8 mouse cellular contexts compared by ENCODE assay signal in the genomic region with DNA sequence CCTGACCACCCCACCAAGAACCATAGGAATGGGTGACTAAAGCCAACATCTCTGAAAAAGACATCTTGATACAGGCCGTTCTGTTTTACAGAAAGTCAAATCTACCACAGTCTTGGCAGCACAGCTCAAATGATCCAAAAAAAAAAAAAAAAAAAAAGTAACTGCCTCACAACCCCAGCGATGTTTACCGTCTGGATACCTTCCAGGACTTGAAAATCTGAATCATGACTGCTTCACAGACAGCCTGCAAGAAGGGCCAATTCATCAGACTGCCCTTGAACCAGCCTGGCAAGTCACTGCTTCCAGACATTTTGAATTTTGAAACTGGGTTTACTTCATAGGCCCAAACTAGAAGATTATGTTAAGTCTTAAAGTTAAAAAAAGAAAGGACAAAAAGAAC. TPM values are rescaled to one million over a fixed set of nuclear protein-coding genes. Genes with fewer than 3 reads are reported as not detected.
DNase-seq lines count a peak whose midpoint lies in the region; ATAC-seq and TF ChIP-seq lines count a peak whose summit lies in the region.

No protein-coding gene starts in this region.

- peak overlapping the region; percentile 23 for H3K9ac ChIP-seq in kidney, embryonic 16.5 days (replicated peaks; ENCODE audit: low read length)
- H3K9ac ChIP-seq in hindbrain, embryonic 14.5 days = no peak overlapping the region
- H3K9ac ChIP-seq in midbrain, embryonic 12.5 days (replicated peaks) = no peak overlapping the region

- H3K36me3 ChIP-seq in kidney, embryonic 16.5 days (ENCODE audit: insufficient read depth, low read length) = no peaks in the 10 kb centered on the region
- H3K36me3 ChIP-seq in hindbrain, embryonic 14.5 days (replicated peaks; ENCODE audit: control insufficient read depth, insufficient read depth) = peaks cover 3% of the 10 kb centered on the region; the same call in 1 of the 2 replicates
- no peaks in the 10 kb centered on the region; the same call in 1 of the 2 replicates for H3K36me3 ChIP-seq in midbrain, embryonic 12.5 days

- no peak for ATAC-seq in kidney, embryonic 16.5 days (ENCODE audit: low FRiP score, low TSS enrichment)
- ATAC-seq in hindbrain, embryonic 14.5 days (ENCODE audit: low FRiP score) = no peak
- no peak for ATAC-seq in midbrain, embryonic 12.5 days (ENCODE audit: low FRiP score, low read depth)
- no peak for ATAC-seq in erythroid progenitor cell, adult 5-6 weeks (replicated peaks; ENCODE audit: low FRiP score, poor library complexity, severe bottlenecking)

- WGBS in kidney, embryonic 16.5 days = 10% methylated on average over 3 of the region's 3 CpGs
- 35% methylated on average over 3 of the region's 3 CpGs for WGBS in hindbrain, embryonic 14.5 days
- WGBS in midbrain, embryonic 12.5 days = 33% methylated on average over 3 of the region's 3 CpGs

- DNase-seq in kidney, postnatal 25 days = no peak
- peak; percentile 80 for DNase-seq in brain, embryonic 14.5 days (ENCODE audit: low read depth)
- no peak for DNase-seq in hindbrain, embryonic 14.5 days (ENCODE audit: low spot score)
- no peak for DNase-seq in gastrocnemius, postnatal 4 days (ENCODE audit: low spot score in 2 of 2)
- DNase-seq in left cerebral cortex, adult 9 months (ENCODE audit: low spot score in 2 of 2) = no peak

- no peaks in the 10 kb centered on the region for H3K27me3 ChIP-seq in kidney, embryonic 16.5 days (ENCODE audit: insufficient read depth, low read length)
- H3K27me3 ChIP-seq in hindbrain, embryonic 14.5 days (ENCODE audit: control insufficient read depth, insufficient read depth, low read length) = no peaks in the 10 kb centered on the region
- no peaks in the 10 kb centered on the region for H3K27me3 ChIP-seq in midbrain, embryonic 12.5 days

- no peak for TF ChIP-seq POLR2A in brain, embryonic 14.5 days (IDR thresholded peaks at IDR 0.05; ENCODE audit: borderline replicate concordance, extremely low read depth, insufficient read depth, insufficient read length, poor library complexity, severe bottlenecking)

- no peaks in the 10 kb centered on the region for H3K9me3 ChIP-seq in kidney, embryonic 16.5 days (ENCODE audit: low read length)
- H3K9me3 ChIP-seq in hindbrain, embryonic 14.5 days (ENCODE audit: control insufficient read depth, low read length) = no peaks in the 10 kb centered on the region
- H3K9me3 ChIP-seq in midbrain, embryonic 12.5 days = no peaks in the 10 kb centered on the region

- no peak overlapping the region for H3K4me2 ChIP-seq in kidney, embryonic 16.5 days (replicated peaks; ENCODE audit: low read depth, low read length)
- H3K4me2 ChIP-seq in hindbrain, embryonic 14.5 days (replicated peaks) = no peak overlapping the region
- no peak overlapping the region for H3K4me2 ChIP-seq in midbrain, embryonic 12.5 days (replicated peaks)

- TF ChIP-seq CTCF in brain, embryonic 14.5 days (IDR thresholded peaks at IDR 0.05; ENCODE audit: borderline replicate concordance, extremely low read depth, insufficient read depth, insufficient read length) = no peak

- peaks cover 90% of the 10 kb centered on the region for H3K4me1 ChIP-seq in kidney, embryonic 16.5 days (ENCODE audit: insufficient read depth, low read length)
- peaks cover 22% of the 10 kb centered on the region for H3K4me1 ChIP-seq in hindbrain, embryonic 14.5 days (replicated peaks; ENCODE audit: control insufficient read depth, insufficient read depth, low read length)
- peaks cover 38% of the 10 kb centered on the region for H3K4me1 ChIP-seq in midbrain, embryonic 12.5 days

- peak overlapping the region; percentile 88 for H3K27ac ChIP-seq in kidney, embryonic 16.5 days (ENCODE audit: low read length)
- H3K27ac ChIP-seq in hindbrain, embryonic 14.5 days = peak overlapping the region; percentile 9; the same call in 1 of the 2 replicates
- H3K27ac ChIP-seq in midbrain, embryonic 12.5 days (replicated peaks) = peak overlapping the region; percentile 73

- H3K4me3 ChIP-seq in kidney, embryonic 16.5 days (ENCODE audit: low read length) = no peak overlapping the region
- H3K4me3 ChIP-seq in hindbrain, embryonic 14.5 days (replicated peaks; ENCODE audit: low read length) = no peak overlapping the region
- H3K4me3 ChIP-seq in midbrain, embryonic 12.5 days = no peak overlapping the region

RNA-seq across cellular contexts. Expression of gene Actn4, which starts 9.4 kb away (rescaled TPM):
- polyA plus RNA-seq in kidney, embryonic 16.5 days (2015; fragmentation: Nextera tagmentation; extraction: Ambion mirVana) = 360 and 374 TPM in 2 replicates
- polyA plus RNA-seq in brain, embryonic 14.5 days (2012; rRNA removed) = 134 and 173 TPM in 2 replicates
- 133 and 147 TPM in 2 replicates for polyA plus RNA-seq in hindbrain, embryonic 14.5 days (2014; fragmentation: Nextera tagmentation; extraction: Ambion mirVana)
- 162 and 175 TPM in 2 replicates for polyA plus RNA-seq in midbrain, embryonic 12.5 days (2016; fragmentation: Nextera tagmentation; extraction: Ambion mirVana)
- total RNA-seq in gastrocnemius, postnatal 4 days (2021) = 100 to 1,000 TPM; 133 to 160 TPM
- total RNA-seq in erythroid progenitor cell, adult 5-6 weeks (2015; ENCODE audit: low replicate concordance) = 170 and 189 TPM in 2 replicates
- total RNA-seq in erythroid progenitor cell, adult 5-6 weeks (2017; ENCODE audit: low replicate concordance) = 173 and 197 TPM in 2 replicates

RNA-seq across cellular contexts. Expression of gene Eif3k, which starts 28.9 kb away (rescaled TPM):
- polyA plus RNA-seq in kidney, embryonic 16.5 days (2015; fragmentation: Nextera tagmentation; extraction: Ambion mirVana) = 406 and 407 TPM in 2 replicates
- polyA plus RNA-seq in brain, embryonic 14.5 days (2012; rRNA removed) = 411 and 463 TPM in 2 replicates
- polyA plus RNA-seq in hindbrain, embryonic 14.5 days (2014; fragmentation: Nextera tagmentation; extraction: Ambion mirVana) = 291 and 321 TPM in 2 replicates
- polyA plus RNA-seq in midbrain, embryonic 12.5 days (2016; fragmentation: Nextera tagmentation; extraction: Ambion mirVana) = 324 and 335 TPM in 2 replicates
- 100 to 1,000 TPM; 191 to 212 TPM for total RNA-seq in gastrocnemius, postnatal 4 days (2021)
- 83.8 and 161 TPM in 2 replicates for total RNA-seq in erythroid progenitor cell, adult 5-6 weeks (2015; ENCODE audit: low replicate concordance)
- 81.5 and 115 TPM in 2 replicates for total RNA-seq in erythroid progenitor cell, adult 5-6 weeks (2017; ENCODE audit: low replicate concordance)

RNA-seq across cellular contexts. Expression of gene Map4k1, which starts 29.1 kb away (rescaled TPM):
- 9.7 and 10.1 TPM in 2 replicates for polyA plus RNA-seq in kidney, embryonic 16.5 days (2015; fragmentation: Nextera tagmentation; extraction: Ambion mirVana)
- polyA plus RNA-seq in brain, embryonic 14.5 days (2012; rRNA removed) = 7.8 and 8.2 TPM in 2 replicates
- polyA plus RNA-seq in hindbrain, embryonic 14.5 days (2014; fragmentation: Nextera tagmentation; extraction: Ambion mirVana) = 8.6 and 10.4 TPM in 2 replicates
- polyA plus RNA-seq in midbrain, embryonic 12.5 days (2016; fragmentation: Nextera tagmentation; extraction: Ambion mirVana) = 5.4 and 6.2 TPM in 2 replicates
- 1 to 10 TPM; 1.3 to 1.6 TPM for total RNA-seq in gastrocnemius, postnatal 4 days (2021)
- 13.0 and 23.1 TPM in 2 replicates for total RNA-seq in erythroid progenitor cell, adult 5-6 weeks (2015; ENCODE audit: low replicate concordance)
- 7.3 and 7.9 TPM in 2 replicates for total RNA-seq in erythroid progenitor cell, adult 5-6 weeks (2017; ENCODE audit: low replicate concordance)

Comparison
In these comparisons a context has a peak if more than half of its experiments do, and no peak if none do; other contexts are left out.
1. H3K27ac ChIP-seq: peak in every context shown above with its lines; median percentile 88 in kidney, embryonic 16.5 days; 73 in midbrain, embryonic 12.5 days; 9 in hindbrain, embryonic 14.5 days.